Mouse (Mus musculus) intestine, postnatal 0 days (tissue): ENCODE measurements at regions not wholly inside any gene's neighbourhood (a gene's known extent, or its start where the extent isn't known, plus 50 kb on each side); places are given as distances from the start of the nearest gene placed in this dataset.

Experiments
- ATAC-seq: fragments of 200-750 bp; cut with Nextera tagmentation; 2 replicates; pipeline ENCODE4 v1.8.0; 2017; ENCODE audit warnings: mild to moderate bottlenecking, moderate TSS enrichment, moderate library complexity
- H3K27ac ChIP-seq: fragments of 300-500 bp; sonication (generic); 2 replicates; pipeline ENCODE4 v1.5.1; 2014; ENCODE audit warnings: mild to moderate bottlenecking, low read depth, low read length, moderate library complexity
- H3K27me3 ChIP-seq: fragments of 300-500 bp; sonication (generic); replicated peaks from 2 replicates; pipeline ENCODE4 v1.6.1; 2014; ENCODE audit warnings: low read length, mixed read lengths; ENCODE audit not compliant: control insufficient read depth, insufficient read depth
- H3K36me3 ChIP-seq: fragments of 300-500 bp; sonication (generic); 2 replicates; pipeline ENCODE4 v1.6.1; 2014; ENCODE audit warnings: mild to moderate bottlenecking, moderate library complexity; ENCODE audit not compliant: control insufficient read depth, insufficient read depth
- H3K4me1 ChIP-seq: fragments of 300-500 bp; sonication (generic); replicated peaks from 2 replicates; pipeline ENCODE4 v1.6.1; 2014; ENCODE audit warnings: antibody characterized with exemption, low read length, mixed read lengths; ENCODE audit not compliant: control insufficient read depth, insufficient read depth
- H3K4me2 ChIP-seq: fragments of 300-500 bp; sonication (generic); replicated peaks from 2 replicates; pipeline ENCODE4 v1.6.1; 2014; ENCODE audit warnings: low read depth, mild to moderate bottlenecking, moderate library complexity
- H3K4me3 ChIP-seq: fragments of 300-500 bp; sonication (generic); 2 replicates; pipeline ENCODE4 v1.5.1; 2014; ENCODE audit warnings: low read depth, low read length
- H3K9ac ChIP-seq: fragments of 300-500 bp; sonication (generic); 2 replicates; pipeline ENCODE4 v1.6.1; 2014; ENCODE audit warnings: mild to moderate bottlenecking, low read depth, low read length
- H3K9me3 ChIP-seq: fragments of 300-500 bp; sonication (generic); 2 replicates; pipeline ENCODE4 v1.6.1; 2016; ENCODE audit warnings: mixed run types; ENCODE audit not compliant: control insufficient read depth
- CTCF ChIP-seq: sonication (generic); IDR thresholded peaks from 2 replicates; pipeline ENCODE4 v1.5.1; 2016; ENCODE audit warnings: low read depth, mild to moderate bottlenecking, control low read depth, antibody characterized with exemption, moderate library complexity
- WGBS: fragments of 180-500 bp; shearing (Covaris S2); extraction: QIAGEN DNeasy Blood & Tissue Kit; methylation state at CpG from one replicate; pipeline ENCODE4 v1.1.7; 2014; 5-methylcytosine and 5-hydroxymethylcytosine counted together

- no peak overlapping the region for H3K4me3 ChIP-seq
- no peaks in the 10 kb centered on the region for H3K36me3 ChIP-seq
- no peaks in the 10 kb centered on the region for H3K9me3 ChIP-seq
- no peaks in the 10 kb centered on the region for H3K27me3 ChIP-seq
- ATAC-seq: no peak
- H3K4me2 ChIP-seq: no peak overlapping the region
- H3K4me1 ChIP-seq: no peaks in the 10 kb centered on the region
- H3K27ac ChIP-seq: no peak overlapping the region
- TF ChIP-seq CTCF: peak; percentile 58
- WGBS: 55% methylated on average over 4 of the region's 4 CpGs
- no peak overlapping the region for H3K9ac ChIP-seq
These were observed 153.2 kb downstream of the Usp25 start for GRCm38 (mm10) chr16:77166722-77167121.

GRCm38 (mm10) chr16:77173026-77173692 lies 159.7 kb downstream of the Usp25 start:
- Histone ChIP-seq H3K36me3 (no peaks in the 10 kb centered on the region), H3K4me2 (no peak overlapping the region), H3K4me1 (no peaks in the 10 kb centered on the region), H3K4me3 (no peak overlapping the region), H3K9me3 (no peaks in the 10 kb centered on the region), H3K27me3 (no peaks in the 10 kb centered on the region), H3K27ac (no peak overlapping the region), H3K9ac (no peak overlapping the region)
- ATAC-seq: no peak
- TF ChIP-seq CTCF: no peak
- WGBS: 22% methylated on average over 8 of the region's 8 CpGs

- H3K36me3 ChIP-seq: no peaks in the 10 kb centered on the region
- TF ChIP-seq CTCF: no peak
- no peak for ATAC-seq
- no peaks in the 10 kb centered on the region for H3K27me3 ChIP-seq
- no peaks in the 10 kb centered on the region for H3K9me3 ChIP-seq
- 75% methylated on average over 7 of the region's 7 CpGs for WGBS
- H3K4me3 ChIP-seq: no peak overlapping the region
- H3K4me2 ChIP-seq: no peak overlapping the region
- no peaks in the 10 kb centered on the region for H3K4me1 ChIP-seq
- H3K9ac ChIP-seq: no peak overlapping the region
- H3K27ac ChIP-seq: no peak overlapping the region
These were observed 161.4 kb downstream of the Usp25 start for GRCm38 (mm10) chr16:77174744-77175432.

GRCm38 (mm10) chr16:77180990-77181389 lies 167.5 kb downstream of the Usp25 start:
- no peaks in the 10 kb centered on the region for H3K4me1 ChIP-seq
- H3K36me3 ChIP-seq: no peaks in the 10 kb centered on the region
- H3K27me3 ChIP-seq: no peaks in the 10 kb centered on the region
- 64% methylated on average over 2 of the region's 2 CpGs for WGBS
- no peak overlapping the region for H3K4me2 ChIP-seq
- ATAC-seq: no peak
- H3K4me3 ChIP-seq: no peak overlapping the region
- no peaks in the 10 kb centered on the region for H3K9me3 ChIP-seq
- H3K9ac ChIP-seq: no peak overlapping the region
- H3K27ac ChIP-seq: no peak overlapping the region
- no peak for TF ChIP-seq CTCF
